Mouse (Mus musculus) lung, postnatal 0 days (tissue): ENCODE measurements around the gene 6030408B16Rik. TPM values are rescaled to one million over a fixed set of nuclear protein-coding genes. Genes with fewer than 3 reads are reported as not detected.

Source experiments
- ATAC-seq: fragments of 200-750 bp; cut with Nextera tagmentation; 2 replicates; pipeline ENCODE4 v1.8.0; 2017; ENCODE audit warnings: moderate library complexity
- DNase-seq: peaks from one replicate; pipeline ENCODE4 v3.0.0-alpha.2; 2016; ENCODE audit warnings: low spot score
- H3K27ac ChIP-seq: fragments of 300-500 bp; sonication (generic); 2 replicates; pipeline ENCODE4 v1.5.1; 2014; ENCODE audit warnings: antibody characterized with exemption, mild to moderate bottlenecking, low read length, mixed read lengths
- H3K27me3 ChIP-seq: fragments of 300-500 bp; sonication (generic); replicated peaks from 2 replicates; pipeline ENCODE4 v1.6.1; 2014; ENCODE audit warnings: low read length, mixed read lengths; ENCODE audit not compliant: insufficient read depth
- H3K36me3 ChIP-seq: fragments of 300-500 bp; sonication (generic); 2 replicates; pipeline ENCODE4 v1.6.1; 2014; ENCODE audit warnings: low read length, mixed read lengths; ENCODE audit not compliant: insufficient read depth
- H3K4me1 ChIP-seq: fragments of 300-500 bp; sonication (generic); 2 replicates; pipeline ENCODE4 v1.6.1; 2014; ENCODE audit warnings: antibody characterized with exemption, low read depth, low read length, mixed read lengths; ENCODE audit not compliant: insufficient read depth
- H3K4me2 ChIP-seq: fragments of 300-500 bp; sonication (generic); replicated peaks from 2 replicates; pipeline ENCODE4 v1.6.1; 2014; ENCODE audit warnings: low read depth, mild to moderate bottlenecking, low read length, moderate library complexity, mixed read lengths
- H3K4me3 ChIP-seq: fragments of 300-500 bp; sonication (generic); 2 replicates; pipeline ENCODE4 v1.5.1; 2014; ENCODE audit warnings: low read depth, low read length
- H3K9ac ChIP-seq: fragments of 300-500 bp; sonication (generic); replicated peaks from 2 replicates; pipeline ENCODE4 v1.6.1; 2014; ENCODE audit warnings: low read depth, mild to moderate bottlenecking
- H3K9me3 ChIP-seq: fragments of 300-500 bp; sonication (generic); 2 replicates; pipeline ENCODE4 v1.6.1; 2016; ENCODE audit warnings: low read length, mixed read lengths
- CTCF ChIP-seq: IDR thresholded peaks from 2 replicates; pipeline ENCODE4 v1.5.1; 2016; ENCODE audit warnings: antibody characterized with exemption, mild to moderate bottlenecking
- EP300 ChIP-seq: IDR thresholded peaks from 2 replicates; pipeline ENCODE4 v1.6.1; 2016; ENCODE audit warnings: antibody characterized with exemption, mild to moderate bottlenecking, control low read depth
- WGBS: fragments of 180-500 bp; shearing (Covaris S2); extraction: QIAGEN DNeasy Blood & Tissue Kit; methylation state at CpG from one replicate; pipeline ENCODE4 v1.1.7; 2014; 5-methylcytosine and 5-hydroxymethylcytosine counted together
- polyA plus RNA-seq: library from polyadenylated mRNA; unstranded; fragments of >200 nt; fragmentation: Nextera tagmentation; extraction: Ambion mirVana; gene quantifications from 2 replicates; pipeline ENCODE4 v1.2.1, GENCODE M21; 2015

Gene 6030408B16Rik
- polyA plus RNA-seq, 1 experiment from 2014 or later: 74.9 TPM

DNA sequence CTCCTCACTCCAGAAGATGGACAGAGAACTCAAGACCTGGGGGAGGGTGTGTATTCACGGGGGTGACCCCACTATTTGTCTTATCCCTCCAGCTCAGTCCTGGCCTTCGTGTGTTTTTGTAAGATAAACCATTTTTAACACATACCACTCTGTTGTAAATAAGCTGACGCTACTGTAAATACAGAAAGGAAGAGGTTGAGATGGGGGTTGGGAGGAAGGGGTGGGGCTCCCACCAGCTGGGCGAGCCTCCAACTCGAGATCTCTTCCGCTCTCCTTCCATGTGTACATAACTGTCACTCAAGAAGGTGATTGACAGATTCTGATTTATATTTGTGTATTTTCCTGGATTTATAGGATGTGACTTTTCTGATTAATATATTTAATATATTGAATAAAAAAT lies 18.6 kb upstream of the 6030408B16Rik start:
- peaks cover 25% of the 10 kb centered on the region; the same call in 1 of the 2 replicates for H3K36me3 ChIP-seq
- TF ChIP-seq EP300 (peak; percentile 80), CTCF (no peak)

DNA sequence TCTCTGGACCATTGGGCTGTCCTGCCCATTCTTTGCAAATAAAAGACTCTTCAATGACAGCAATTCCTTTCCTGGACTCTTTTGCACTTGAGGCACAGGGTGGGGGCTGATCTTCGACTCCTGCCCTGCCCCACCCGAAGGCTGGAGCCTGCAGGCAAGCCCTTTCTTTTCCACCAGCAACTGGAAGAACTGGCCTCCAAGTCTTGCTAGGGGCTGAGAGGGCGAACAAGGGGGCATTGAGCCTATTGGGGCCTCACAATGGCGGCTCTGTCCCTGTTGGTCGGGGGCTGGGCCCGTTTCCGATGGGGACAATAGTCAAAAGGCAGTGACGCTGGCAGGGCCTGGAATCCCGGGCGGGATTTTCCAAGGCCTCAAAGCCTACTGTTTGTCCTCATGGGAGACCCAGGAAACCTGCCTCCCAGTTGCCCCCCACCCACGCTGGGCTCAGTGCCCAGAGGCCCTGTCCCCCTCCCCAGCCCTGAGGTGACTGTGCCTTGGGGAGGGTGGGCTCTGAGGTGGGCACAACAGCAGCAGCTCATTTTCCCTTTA lies 15.6 kb upstream of the 6030408B16Rik start:
- TF ChIP-seq CTCF (no peak), EP300 (no peak)
- 50% methylated on average over 11 of the region's 11 CpGs for WGBS
- DNase-seq (no peak), ATAC-seq (no peak)
- Histone ChIP-seq H3K4me3 (no peak overlapping the region), H3K9ac (no peak overlapping the region), H3K4me2 (no peak overlapping the region), H3K9me3 (no peaks in the 10 kb centered on the region), H3K27ac (no peak overlapping the region), H3K36me3 (peaks cover 10% of the 10 kb centered on the region; the same call in 1 of the 2 replicates), H3K27me3 (no peaks in the 10 kb centered on the region), H3K4me1 (no peaks in the 10 kb centered on the region)

More for the DNA sequence above, 18.6 kb upstream of the 6030408B16Rik start:
- H3K27ac ChIP-seq: no peak overlapping the region
- H3K4me3 ChIP-seq: no peak overlapping the region
- H3K9ac ChIP-seq: no peak overlapping the region
- 22% methylated on average over 6 of the region's 6 CpGs for WGBS
- ATAC-seq (peak; percentile 30; the same call in 1 of the 2 replicates), DNase-seq (no peak)
- no peaks in the 10 kb centered on the region for H3K9me3 ChIP-seq
- H3K27me3 ChIP-seq: no peaks in the 10 kb centered on the region
- H3K4me2 ChIP-seq: no peak overlapping the region
- H3K4me1 ChIP-seq: no peaks in the 10 kb centered on the region

DNA sequence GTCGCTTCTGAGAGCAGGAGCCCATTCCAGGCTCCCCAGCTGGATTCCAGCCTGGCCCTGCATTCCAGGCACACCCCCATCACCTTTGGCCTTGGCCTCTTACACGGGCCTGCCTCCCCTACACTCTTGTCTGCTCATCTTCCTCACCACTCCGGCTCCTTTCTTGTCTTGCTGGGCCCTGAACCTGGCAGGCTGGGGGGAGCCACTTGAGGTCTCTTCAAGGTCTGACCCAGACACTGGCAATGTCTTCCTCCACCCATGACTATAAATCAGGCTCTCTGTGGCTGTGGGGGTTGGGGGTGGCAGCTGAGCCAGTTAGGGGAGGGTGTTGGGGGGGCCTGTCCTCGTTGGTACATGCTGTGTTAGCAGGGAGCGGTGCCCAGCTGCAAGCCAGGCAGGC lies 14.4 kb upstream of the 6030408B16Rik start:
- 48% methylated on average over 5 of the region's 5 CpGs for WGBS
- Histone ChIP-seq H3K4me1 (no peaks in the 10 kb centered on the region), H3K4me2 (no peak overlapping the region), H3K9me3 (no peaks in the 10 kb centered on the region), H3K9ac (no peak overlapping the region), H3K4me3 (no peak overlapping the region), H3K27me3 (no peaks in the 10 kb centered on the region), H3K36me3 (no peaks in the 10 kb centered on the region), H3K27ac (no peak overlapping the region)
- no peak for TF ChIP-seq CTCF
- TF ChIP-seq EP300: no peak
- no peak for ATAC-seq
- no peak for DNase-seq

DNA sequence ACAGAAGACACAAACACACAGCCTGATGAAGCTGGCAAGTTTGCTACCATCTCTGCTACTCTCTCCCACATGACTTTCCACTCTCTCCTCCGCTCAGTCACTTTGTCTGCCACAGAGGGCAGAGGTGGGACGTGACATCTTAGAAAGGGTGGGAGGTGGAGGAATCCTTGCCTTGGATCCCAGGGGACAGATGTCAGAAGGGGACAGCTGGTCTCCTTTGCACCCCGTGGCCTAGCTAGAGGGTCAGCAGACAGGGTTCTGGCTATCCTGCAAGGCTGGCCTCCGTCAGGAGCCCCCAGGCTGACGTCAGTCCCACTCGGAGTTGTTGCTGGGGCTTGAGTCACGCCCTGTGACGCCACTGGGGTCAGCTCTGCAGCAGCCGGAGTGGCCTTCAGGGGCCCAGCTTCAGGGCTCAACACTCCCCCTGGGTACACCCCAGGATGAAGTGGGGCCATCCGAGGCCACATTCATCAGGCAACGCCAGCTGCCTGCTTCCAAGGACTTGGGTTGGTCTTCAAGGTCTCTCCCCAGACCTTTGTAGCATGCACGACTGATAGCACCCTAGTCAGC lies 13.5 kb upstream of the 6030408B16Rik start:
- Histone ChIP-seq H3K9ac (no peak overlapping the region), H3K27me3 (no peaks in the 10 kb centered on the region), H3K36me3 (no peaks in the 10 kb centered on the region), H3K4me2 (no peak overlapping the region), H3K4me1 (no peaks in the 10 kb centered on the region), H3K4me3 (no peak overlapping the region), H3K27ac (no peak overlapping the region), H3K9me3 (no peaks in the 10 kb centered on the region)
- 47% methylated on average over 12 of the region's 12 CpGs for WGBS
- DNase-seq: no peak
- no peak for ATAC-seq
- no peak for TF ChIP-seq CTCF
- TF ChIP-seq EP300: no peak

DNA sequence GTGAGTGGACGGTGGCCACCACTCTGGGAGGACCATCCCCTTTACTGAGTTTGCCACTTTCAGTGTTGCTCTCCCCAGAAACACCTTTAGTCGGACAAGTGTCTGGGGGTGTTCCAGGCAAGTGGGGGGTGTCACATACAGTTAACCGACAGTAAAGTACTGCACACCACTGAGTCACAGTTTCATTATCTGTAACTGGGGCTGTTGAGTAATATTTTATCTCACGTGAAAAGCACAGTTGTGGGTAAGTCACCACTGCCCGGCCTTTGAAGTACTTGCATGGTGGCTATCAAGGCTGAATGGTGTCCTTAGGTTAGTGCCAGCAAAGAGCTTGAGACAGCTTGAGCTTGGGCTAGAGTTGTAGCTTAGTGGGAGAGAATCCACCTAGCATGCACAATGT lies 10.5 kb upstream of the 6030408B16Rik start:
- H3K27ac ChIP-seq: no peak overlapping the region
- no peaks in the 10 kb centered on the region for H3K9me3 ChIP-seq
- H3K9ac ChIP-seq: no peak overlapping the region
- WGBS: 67% methylated on average over 5 of the region's 5 CpGs
- H3K36me3 ChIP-seq: peaks cover 10% of the 10 kb centered on the region; the same call in 1 of the 2 replicates
- ATAC-seq (no peak), DNase-seq (no peak)
- TF ChIP-seq EP300: no peak
- TF ChIP-seq CTCF: no peak
- no peak overlapping the region for H3K4me3 ChIP-seq
- H3K4me2 ChIP-seq: no peak overlapping the region
- H3K4me1 ChIP-seq: peaks cover 9% of the 10 kb centered on the region
- no peaks in the 10 kb centered on the region for H3K27me3 ChIP-seq

DNA sequence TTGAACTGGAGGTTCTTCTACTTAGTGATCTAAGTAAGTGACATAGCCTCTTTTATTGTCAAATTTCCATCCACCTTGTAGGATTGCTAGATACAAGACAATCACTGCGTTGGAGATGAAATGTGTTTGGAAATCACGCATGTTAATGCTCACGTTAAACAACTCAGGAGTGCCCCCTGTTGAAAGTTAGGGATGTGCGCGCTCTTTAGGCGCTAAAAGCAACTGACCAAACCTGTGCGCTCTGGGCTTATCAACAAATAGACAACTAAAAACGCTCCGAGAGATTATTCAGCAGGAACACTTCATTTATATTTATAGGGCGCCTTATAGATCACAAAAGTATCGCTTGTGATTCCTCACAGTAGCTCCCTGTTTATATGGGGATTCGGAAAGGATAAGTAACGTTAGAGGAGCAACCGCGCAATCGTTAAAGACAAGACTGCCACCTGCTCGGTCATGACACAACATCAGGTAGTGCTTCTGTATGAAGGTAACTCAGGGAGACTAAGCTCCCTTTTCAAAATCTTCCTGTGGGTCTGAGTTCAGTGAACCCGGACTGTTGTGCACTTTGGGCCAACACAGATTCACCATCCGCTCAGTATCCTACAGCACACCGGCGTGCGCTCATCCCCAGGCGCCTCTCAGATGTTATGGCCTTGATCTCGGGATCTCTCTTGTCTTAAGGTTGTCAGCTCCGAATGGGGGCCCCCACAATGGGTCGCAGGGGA lies 9.7 kb upstream of the 6030408B16Rik start:
- Histone ChIP-seq H3K27ac (peak overlapping the region; percentile 62; the same call in 1 of the 2 replicates), H3K4me3 (peak overlapping the region; percentile 71), H3K4me2 (peak overlapping the region; percentile 98), H3K4me1 (peaks cover 9% of the 10 kb centered on the region), H3K9me3 (no peaks in the 10 kb centered on the region), H3K36me3 (peaks cover 19% of the 10 kb centered on the region), H3K9ac (peak overlapping the region; percentile 70), H3K27me3 (no peaks in the 10 kb centered on the region)
- ATAC-seq: peak; percentile 57
- WGBS: 1% methylated on average over 26 of the region's 26 CpGs
- peak; percentile 91 for DNase-seq
- TF ChIP-seq CTCF (peak; percentile 84), EP300 (no peak)
